Mouse (Mus musculus) kidney, embryonic 16.5 days (tissue): ENCODE measurements around the gene St3gal3. TPM values are rescaled to one million over a fixed set of nuclear protein-coding genes. Genes with fewer than 3 reads are reported as not detected.
A peak's percentile ranks its signal among the peaks of the same experiment; 100 is the strongest.

Experiments
- ATAC-seq: fragments of 200-750 bp; cut with Nextera tagmentation; 2 replicates; pipeline ENCODE4 v1.8.0; 2017; ENCODE audit warnings: moderate TSS enrichment; ENCODE audit not compliant: low FRiP score, low TSS enrichment
- H3K27ac ChIP-seq: fragments of 300-500 bp; sonication (generic); 2 replicates; pipeline ENCODE4 v1.5.1; 2014; ENCODE audit warnings: low read length
- H3K27me3 ChIP-seq: fragments of 300-500 bp; sonication (generic); 2 replicates; pipeline ENCODE4 v1.6.1; 2014; ENCODE audit warnings: low read length, control low read depth, mixed read lengths; ENCODE audit not compliant: insufficient read depth
- H3K36me3 ChIP-seq: fragments of 300-500 bp; sonication (generic); 2 replicates; pipeline ENCODE4 v1.6.1; 2014; ENCODE audit warnings: low read length, control low read depth, mixed read lengths; ENCODE audit not compliant: insufficient read depth
- H3K4me1 ChIP-seq: fragments of 300-500 bp; sonication (generic); 2 replicates; pipeline ENCODE4 v1.6.1; 2014; ENCODE audit warnings: low read length, control low read depth, mixed read lengths; ENCODE audit not compliant: insufficient read depth
- H3K4me2 ChIP-seq: fragments of 300-500 bp; sonication (generic); replicated peaks from 2 replicates; pipeline ENCODE4 v1.6.1; 2014; ENCODE audit warnings: low read depth, low read length
- H3K4me3 ChIP-seq: fragments of 300-500 bp; sonication (generic); 2 replicates; pipeline ENCODE4 v1.5.1; 2014; ENCODE audit warnings: mild to moderate bottlenecking, low read length
- H3K9ac ChIP-seq: fragments of 300-500 bp; sonication (generic); replicated peaks from 2 replicates; pipeline ENCODE4 v1.6.1; 2014; ENCODE audit warnings: low read length
- H3K9me3 ChIP-seq: fragments of 300-500 bp; sonication (generic); 2 replicates; pipeline ENCODE4 v1.6.1; 2016; ENCODE audit warnings: low read length, control low read depth
- WGBS: fragments of 180-500 bp; shearing (Covaris S2); extraction: QIAGEN DNeasy Blood & Tissue Kit; methylation state at CpG from one replicate; pipeline ENCODE4 v1.1.7; 2014; 5-methylcytosine and 5-hydroxymethylcytosine counted together
- polyA plus RNA-seq: library from polyadenylated mRNA; unstranded; fragments of >200 nt; fragmentation: Nextera tagmentation; extraction: Ambion mirVana; gene quantifications from 2 replicates; pipeline ENCODE4 v1.2.1, GENCODE M21; 2015

The St3gal3 gene
- polyA plus RNA-seq, 1 experiment from 2014 or later: 8.7 TPM

- Histone ChIP-seq H3K9me3 (no peaks in the 10 kb centered on the region), H3K4me1 (peaks cover 21% of the 10 kb centered on the region), H3K36me3 (no peaks in the 10 kb centered on the region), H3K4me2 (no peak overlapping the region), H3K27ac (no peak overlapping the region), H3K27me3 (no peaks in the 10 kb centered on the region), H3K9ac (no peak overlapping the region), H3K4me3 (no peak overlapping the region)
- WGBS: 68% methylated on average over 3 of the region's 3 CpGs
- no peak for ATAC-seq
These were observed 216.5 kb downstream of the St3gal3 start for GRCm38 (mm10) chr4:117918261-117918660.

GRCm38 (mm10) chr4:117917847-117918246 is 216.9 kb downstream of the St3gal3 start:
- no peaks in the 10 kb centered on the region for H3K36me3 ChIP-seq
- no peak overlapping the region for H3K27ac ChIP-seq
- no peak overlapping the region for H3K4me3 ChIP-seq
- H3K27me3 ChIP-seq: no peaks in the 10 kb centered on the region
- peaks cover 25% of the 10 kb centered on the region for H3K4me1 ChIP-seq
- WGBS: 87% methylated on average over 4 of the region's 4 CpGs
- H3K9ac ChIP-seq: no peak overlapping the region
- H3K4me2 ChIP-seq: no peak overlapping the region
- no peaks in the 10 kb centered on the region for H3K9me3 ChIP-seq
- no peak for ATAC-seq

- Histone ChIP-seq H3K27ac (no peak overlapping the region), H3K9ac (no peak overlapping the region)
- no peak for ATAC-seq
These were observed 217.3 kb downstream of the St3gal3 start for GRCm38 (mm10) chr4:117917402-117917801.

GRCm38 (mm10) chr4:117916386-117916785 is 218.3 kb downstream of the St3gal3 start:
- ATAC-seq: no peak
- 72% methylated on average over 5 of the region's 5 CpGs for WGBS
- H3K27ac ChIP-seq: no peak overlapping the region
- H3K27me3 ChIP-seq: no peaks in the 10 kb centered on the region
- H3K36me3 ChIP-seq: peaks cover 7% of the 10 kb centered on the region
- peak overlapping the region; percentile 99; the same call in 1 of the 2 replicates for H3K4me2 ChIP-seq
- no peaks in the 10 kb centered on the region for H3K9me3 ChIP-seq
- peaks cover 28% of the 10 kb centered on the region for H3K4me1 ChIP-seq
- peak overlapping the region; percentile 85; the same call in 1 of the 2 replicates for H3K9ac ChIP-seq
- H3K4me3 ChIP-seq: no peak overlapping the region

More at GRCm38 (mm10) chr4:117917402-117917801, 217.3 kb downstream of the St3gal3 start:
- no peaks in the 10 kb centered on the region for H3K9me3 ChIP-seq
- H3K4me3 ChIP-seq: no peak overlapping the region
- no peaks in the 10 kb centered on the region for H3K36me3 ChIP-seq
- no peaks in the 10 kb centered on the region for H3K27me3 ChIP-seq
- H3K4me2 ChIP-seq: no peak overlapping the region
- 79% methylated on average over 4 of the region's 4 CpGs for WGBS
- peaks cover 28% of the 10 kb centered on the region for H3K4me1 ChIP-seq

- Histone ChIP-seq H3K27ac (peak overlapping the region; percentile 22; the same call in 1 of the 2 replicates), H3K4me1 (peaks cover 28% of the 10 kb centered on the region), H3K27me3 (no peaks in the 10 kb centered on the region), H3K4me2 (peak overlapping the region; percentile 99), H3K36me3 (peaks cover 12% of the 10 kb centered on the region), H3K9ac (peak overlapping the region; percentile 85), H3K4me3 (peak overlapping the region; percentile 87), H3K9me3 (no peaks in the 10 kb centered on the region)
- no peak for ATAC-seq
- 1% methylated on average over 19 of the region's 19 CpGs for WGBS
These were observed 219.1 kb downstream of the St3gal3 start for GRCm38 (mm10) chr4:117915489-117916105.

GRCm38 (mm10) chr4:117914591-117915442 is 219.9 kb downstream of the St3gal3 start, which contains the start of gene Ipo13:
TSS of gene Ipo13 (minus strand) at chr4:117914999.
- ATAC-seq: peak; percentile 95
- Histone ChIP-seq H3K9ac (peak within 1 kb of the TSS; percentile 85), H3K36me3 (peaks cover 12% of the 10 kb centered on the region), H3K4me3 (peak within 1 kb of the TSS; percentile 87), H3K4me1 (peaks cover 28% of the 10 kb centered on the region), H3K4me2 (peak within 1 kb of the TSS; percentile 99), H3K27me3 (no peaks in the 10 kb centered on the region), H3K9me3 (no peaks in the 10 kb centered on the region), H3K27ac (peak within 1 kb of the TSS; percentile 63)
- 0% methylated on average over 61 of the region's 61 CpGs for WGBS

- Histone ChIP-seq H3K27ac (no peak overlapping the region), H3K4me2 (peak overlapping the region; percentile 99), H3K9me3 (no peaks in the 10 kb centered on the region), H3K27me3 (no peaks in the 10 kb centered on the region), H3K9ac (peak overlapping the region; percentile 85), H3K4me3 (peak overlapping the region; percentile 87), H3K4me1 (peaks cover 29% of the 10 kb centered on the region), H3K36me3 (peaks cover 12% of the 10 kb centered on the region)
- ATAC-seq: peak; percentile 14
- WGBS: 17% methylated on average over 8 of the region's 8 CpGs
These were observed 220.7 kb downstream of the St3gal3 start for GRCm38 (mm10) chr4:117914031-117914430.

GRCm38 (mm10) chr4:117913421-117913820 is 221.3 kb downstream of the St3gal3 start:
- H3K36me3 ChIP-seq: peaks cover 12% of the 10 kb centered on the region
- H3K9ac ChIP-seq: 0 out of 2 replicates have a peak overlapping the region, but pooled peaks have one; percentile 85
- 59% methylated on average over 3 of the region's 3 CpGs for WGBS
- peak overlapping the region; percentile 87 for H3K4me3 ChIP-seq
- H3K4me1 ChIP-seq: peaks cover 33% of the 10 kb centered on the region
- no peak overlapping the region for H3K27ac ChIP-seq
- H3K27me3 ChIP-seq: no peaks in the 10 kb centered on the region
- no peak for ATAC-seq
- H3K4me2 ChIP-seq: peak overlapping the region; percentile 99
- no peaks in the 10 kb centered on the region for H3K9me3 ChIP-seq

- H3K9me3 ChIP-seq: no peaks in the 10 kb centered on the region
- no peak overlapping the region for H3K27ac ChIP-seq
- H3K27me3 ChIP-seq: no peaks in the 10 kb centered on the region
- ATAC-seq: no peak
- peaks cover 12% of the 10 kb centered on the region for H3K36me3 ChIP-seq
- H3K9ac ChIP-seq: no peak overlapping the region
- H3K4me2 ChIP-seq: no peak overlapping the region
- no peak overlapping the region for H3K4me3 ChIP-seq
- WGBS: 45% methylated on average over 7 of the region's 7 CpGs
- H3K4me1 ChIP-seq: peaks cover 33% of the 10 kb centered on the region
These were observed 221.9 kb downstream of the St3gal3 start for GRCm38 (mm10) chr4:117912685-117913273.
